Mouse (Mus musculus) heart, postnatal 0 days (tissue): Measurements from ENCODE around the gene Cald1. TPM values are rescaled to one million over a fixed set of nuclear protein-coding genes. Genes with fewer than 3 reads are reported as not detected.

ENCODE experiments used
- ATAC-seq: fragments of 200-750 bp; cut with Nextera tagmentation; 2 replicates; pipeline ENCODE4 v1.8.0; 2017; ENCODE audit warnings: low read depth, moderate number of reproducible peaks, moderate library complexity; ENCODE audit not compliant: insufficient read depth
- DNase-seq: peaks from one replicate; pipeline ENCODE4 v3.0.0-alpha.2; 2016; ENCODE audit warnings: low spot score
- H3K27ac ChIP-seq: fragments of 300-500 bp; sonication (generic); 2 replicates; pipeline ENCODE4 v1.5.1; 2014; ENCODE audit warnings: low read depth, mild to moderate bottlenecking
- H3K27me3 ChIP-seq: fragments of 300-500 bp; sonication (generic); 2 replicates; pipeline ENCODE4 v1.6.1; 2014; ENCODE audit warnings: low read length, mixed read lengths; ENCODE audit not compliant: control insufficient read depth, insufficient read depth
- H3K36me3 ChIP-seq: fragments of 300-500 bp; sonication (generic); replicated peaks from 2 replicates; pipeline ENCODE4 v1.6.1; 2014; ENCODE audit warnings: low read length, mixed read lengths; ENCODE audit not compliant: control insufficient read depth, insufficient read depth
- H3K4me1 ChIP-seq: fragments of 300-500 bp; sonication (generic); 2 replicates; pipeline ENCODE4 v1.6.1; 2014; ENCODE audit warnings: antibody characterized with exemption; ENCODE audit not compliant: control insufficient read depth, insufficient read depth
- H3K4me2 ChIP-seq: fragments of 300-500 bp; sonication (generic); 2 replicates; pipeline ENCODE4 v1.6.1; 2014; ENCODE audit warnings: low read depth, mild to moderate bottlenecking, low read length, moderate library complexity
- H3K4me3 ChIP-seq: fragments of 300-500 bp; sonication (generic); 2 replicates; pipeline ENCODE4 v1.5.1; 2014; ENCODE audit warnings: low read depth, low read length
- H3K9ac ChIP-seq: fragments of 300-500 bp; sonication (generic); replicated peaks from 2 replicates; pipeline ENCODE4 v1.6.1; 2014; ENCODE audit warnings: low read depth, low read length, mixed read lengths
- H3K9me3 ChIP-seq: fragments of 300-500 bp; sonication (generic); replicated peaks from 2 replicates; pipeline ENCODE4 v1.6.1; 2016; ENCODE audit warnings: low read length; ENCODE audit not compliant: control insufficient read depth
- CTCF ChIP-seq: IDR thresholded peaks from 2 replicates; pipeline ENCODE4 v1.5.1; 2016; ENCODE audit warnings: antibody characterized with exemption, control low read depth, low read depth
- EP300 ChIP-seq: IDR thresholded peaks from 2 replicates; pipeline ENCODE4 v1.6.1; 2016; ENCODE audit warnings: antibody characterized with exemption, low read depth
- WGBS: fragments of 180-500 bp; shearing (Covaris S2); extraction: QIAGEN DNeasy Blood & Tissue Kit; methylation state at CpG from one replicate; pipeline ENCODE4 v1.1.7; 2014; 5-methylcytosine and 5-hydroxymethylcytosine counted together
- polyA plus RNA-seq: library from polyadenylated mRNA; unstranded; fragments of >200 nt; fragmentation: Nextera tagmentation; extraction: Ambion mirVana; gene quantifications from 2 replicates; pipeline ENCODE4 v1.2.1, GENCODE M21; 2015
- total RNA-seq: library from RNA; depleted of rRNA; stranded (reverse); fragments of >200 nt; gene quantifications from 2 replicates; pipeline ENCODE4 v1.2.3, GENCODE M21; 2014; ENCODE audit warnings: low replicate concordance

Gene Cald1
- total and polyA plus RNA-seq, 2 experiments from 2014 or later, result 56.6 to 105 TPM

DNA sequence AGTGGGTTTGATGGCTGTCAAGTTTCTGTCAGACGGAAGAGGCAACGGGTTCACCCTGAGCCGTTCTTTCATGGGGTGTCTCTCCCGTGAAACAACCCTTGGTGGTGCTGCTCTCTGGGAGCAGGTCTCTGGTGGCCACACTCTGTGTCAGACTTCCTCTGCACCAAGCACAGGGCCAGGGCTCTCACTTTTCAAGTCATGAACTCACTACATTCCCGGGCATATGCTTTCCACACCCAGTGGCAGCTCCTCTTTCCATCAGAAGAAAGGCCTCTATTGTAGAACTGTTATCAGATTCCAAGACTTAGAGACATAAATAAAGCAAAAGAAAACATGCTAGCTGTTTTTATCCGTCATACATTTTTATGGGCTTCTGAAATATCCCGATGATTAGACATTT lies 93.1 kb downstream of the Cald1 start:
- DNase-seq (no peak), ATAC-seq (no peak)
- no peaks in the 10 kb centered on the region for H3K9me3 ChIP-seq
- H3K9ac ChIP-seq, result no peak overlapping the region
- H3K4me1 ChIP-seq, result peaks cover 3% of the 10 kb centered on the region; the same call in 1 of the 2 replicates
- no peak overlapping the region for H3K4me2 ChIP-seq
- H3K27me3 ChIP-seq, result no peaks in the 10 kb centered on the region
- H3K27ac ChIP-seq, result no peak overlapping the region
- H3K36me3 ChIP-seq, result peaks cover 10% of the 10 kb centered on the region; the same call in 1 of the 2 replicates
- WGBS, result 67% methylated on average over 7 of the region's 7 CpGs
- TF ChIP-seq EP300 (no peak), CTCF (no peak)
- H3K4me3 ChIP-seq, result no peak overlapping the region

DNA sequence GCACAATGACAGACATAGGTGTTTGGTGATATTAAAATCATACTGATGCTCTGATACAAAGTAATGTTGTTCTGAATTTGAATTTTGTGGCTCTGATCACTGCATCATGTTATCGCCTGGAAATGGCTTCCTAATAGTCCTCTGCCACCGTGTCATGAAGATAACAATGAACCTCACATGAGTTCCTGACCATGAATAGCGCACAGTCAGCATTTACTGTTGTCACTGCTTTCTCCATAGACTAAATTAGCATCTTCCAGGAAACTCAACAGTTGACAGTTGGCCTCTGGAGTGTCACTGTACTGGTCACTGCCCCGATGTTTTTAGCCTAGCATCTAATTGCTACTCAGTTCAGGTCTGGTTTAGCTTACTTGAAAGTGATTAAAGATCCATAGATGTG lies 95.8 kb downstream of the Cald1 start:
- WGBS, result 70% methylated on average over 4 of the region's 4 CpGs
- Histone ChIP-seq H3K36me3 (peaks cover 5% of the 10 kb centered on the region; the same call in 1 of the 2 replicates), H3K4me3 (no peak overlapping the region), H3K27me3 (no peaks in the 10 kb centered on the region), H3K4me2 (no peak overlapping the region), H3K4me1 (0 out of 2 replicates have a peak, but pooled peaks cover 3% of the 10 kb centered on the region), H3K9ac (no peak overlapping the region), H3K9me3 (no peaks in the 10 kb centered on the region), H3K27ac (no peak overlapping the region)
- DNase-seq (no peak), ATAC-seq (no peak)
- no peak for TF ChIP-seq CTCF
- TF ChIP-seq EP300, result no peak

DNA sequence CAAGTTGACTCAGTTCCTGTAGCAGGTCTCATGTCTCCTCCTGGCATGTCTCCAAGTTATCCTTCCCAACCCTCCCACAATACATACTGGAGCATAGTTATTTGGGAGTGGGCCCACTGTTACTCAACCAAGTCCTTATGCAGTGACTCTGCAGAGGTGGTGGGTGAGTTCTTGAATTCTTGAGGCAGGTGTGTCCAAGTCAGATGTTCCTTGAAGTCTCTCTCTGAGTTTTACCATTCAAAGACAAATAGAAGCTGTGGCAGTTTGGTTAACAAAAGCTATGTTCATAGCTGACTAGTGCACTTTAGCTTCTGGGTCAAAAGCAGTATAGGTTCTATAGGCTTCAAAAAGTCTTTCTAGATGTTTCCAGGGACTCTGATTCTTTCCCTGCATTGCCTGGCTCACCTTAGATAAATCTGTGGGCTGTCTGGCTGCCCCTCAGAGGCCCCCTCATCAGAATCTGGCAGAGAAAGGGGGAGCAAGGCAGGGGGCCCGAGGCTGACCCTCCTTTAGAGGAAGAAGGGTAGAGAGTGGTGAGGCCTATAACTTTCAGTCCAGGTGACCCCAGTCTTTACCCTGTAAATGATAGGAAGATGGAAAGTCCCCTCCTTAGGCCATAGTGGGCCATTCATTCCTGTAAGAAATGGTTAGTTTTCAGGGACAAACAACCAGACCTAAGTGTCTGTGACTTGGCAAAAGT lies 105.3 kb downstream of the Cald1 start:
- TF ChIP-seq EP300 (no peak), CTCF (no peak)
- no peak overlapping the region for H3K4me2 ChIP-seq
- no peak for DNase-seq
- H3K27me3 ChIP-seq, result no peaks in the 10 kb centered on the region
- H3K36me3 ChIP-seq, result peaks cover 27% of the 10 kb centered on the region
- H3K4me3 ChIP-seq, result no peak overlapping the region
- WGBS, result 75% methylated on average over 1 of the region's 1 CpGs
- H3K9ac ChIP-seq, result no peak overlapping the region
- ATAC-seq, result no peak
- peaks cover 22% of the 10 kb centered on the region for H3K9me3 ChIP-seq
- H3K4me1 ChIP-seq, result peaks cover 22% of the 10 kb centered on the region
- H3K27ac ChIP-seq, result no peak overlapping the region

DNA sequence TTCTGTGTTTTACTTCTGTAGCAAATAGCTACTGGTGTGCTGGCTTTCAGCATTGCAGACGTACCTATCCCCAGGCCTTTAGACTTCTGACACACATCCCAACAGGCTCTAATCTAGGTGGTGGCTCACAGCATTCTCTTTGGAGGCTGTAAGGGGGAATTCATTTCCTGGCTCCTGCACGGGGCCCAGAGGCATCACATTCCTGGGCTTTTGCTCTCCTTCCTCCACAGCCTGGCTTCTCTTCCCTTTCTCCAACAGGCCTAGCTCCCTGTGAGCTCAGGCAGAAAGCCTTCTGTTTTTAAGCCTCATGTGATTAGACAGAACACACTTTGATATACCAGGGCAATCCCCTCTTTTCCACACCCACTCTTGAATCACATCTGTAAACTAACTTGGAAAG lies 109.2 kb downstream of the Cald1 start:
- Histone ChIP-seq H3K9me3 (peaks cover 22% of the 10 kb centered on the region), H3K4me2 (no peak overlapping the region), H3K4me3 (no peak overlapping the region), H3K27ac (peak overlapping the region; percentile 83), H3K27me3 (no peaks in the 10 kb centered on the region), H3K36me3 (peaks cover 20% of the 10 kb centered on the region), H3K4me1 (peaks cover 41% of the 10 kb centered on the region), H3K9ac (no peak overlapping the region)
- no peak for ATAC-seq
- 9% methylated on average over 2 of the region's 2 CpGs for WGBS
- TF ChIP-seq EP300 (no peak), CTCF (no peak)
- DNase-seq, result no peak

DNA sequence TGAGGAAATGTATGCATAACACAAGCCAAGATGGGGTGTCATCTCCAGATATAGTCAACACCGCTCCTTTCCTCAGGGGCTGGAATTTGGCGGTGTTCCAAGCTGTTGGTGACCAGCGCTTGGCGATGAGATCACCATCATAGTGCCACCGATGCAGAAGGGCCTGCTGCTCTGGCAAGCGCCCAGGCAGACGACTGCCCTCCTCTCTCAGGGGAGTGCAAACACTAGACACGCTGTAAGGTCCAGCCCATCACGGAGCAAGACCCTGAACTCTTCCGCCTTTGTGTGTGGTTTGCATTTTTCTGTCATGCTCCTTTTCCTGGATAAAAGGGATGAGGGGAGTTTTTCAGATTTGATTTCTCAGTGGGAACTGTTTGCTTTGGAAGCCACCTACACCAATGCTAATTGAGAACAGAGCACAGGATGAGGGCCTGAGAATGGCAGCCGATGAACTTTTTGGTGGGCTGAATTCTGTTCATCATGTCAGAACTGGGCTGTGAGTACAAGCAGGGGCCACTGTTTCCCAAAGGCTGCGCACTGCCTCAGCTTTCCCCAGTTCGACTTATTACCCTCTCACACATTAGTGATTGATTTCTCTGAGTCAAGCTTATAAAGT lies 110.5 kb downstream of the Cald1 start:
- H3K4me1 ChIP-seq, result peaks cover 51% of the 10 kb centered on the region
- H3K36me3 ChIP-seq, result peaks cover 14% of the 10 kb centered on the region
- peak overlapping the region; percentile 80 for H3K4me2 ChIP-seq
- ATAC-seq (peak; percentile 73), DNase-seq (peak; percentile 69)
- H3K9ac ChIP-seq, result no peak overlapping the region; the same call in 1 of the 2 replicates
- peak overlapping the region; percentile 57 for H3K4me3 ChIP-seq
- TF ChIP-seq CTCF (no peak), EP300 (no peak)
- no peaks in the 10 kb centered on the region for H3K27me3 ChIP-seq
- H3K9me3 ChIP-seq, result peaks cover 14% of the 10 kb centered on the region
- 2% methylated on average over 13 of the region's 13 CpGs for WGBS
- H3K27ac ChIP-seq, result peak overlapping the region; percentile 83
